Mouse (Mus musculus): Measurements from ENCODE around the gene Pla2g2c. TPM values are rescaled to one million over a fixed set of nuclear protein-coding genes. Genes with fewer than 3 reads are reported as not detected.

Pla2g2c gene
- polyA plus RNA-seq, 1 experiment: 0.29 TPM

- TF ChIP-seq POLR2A (IDR thresholded peaks at IDR 0.05; ENCODE audit: extremely low read depth, insufficient read depth, low read length): no peak
- H3K4me1 ChIP-seq (ENCODE audit: control insufficient read depth, insufficient read depth, low read length): peaks cover 2% of the 10 kb centered on the region; the same call in 1 of the 2 replicates
Observed at GRCm38 (mm10) chr4:138737031-138737430, 12.4 kb downstream of the Pla2g2c start, which contains the start of gene Ubxn10. Gene Ubxn10, minus strand, starts transcription at chr4:138737167.

GRCm38 (mm10) chr4:138739136-138739851 lies 14.7 kb downstream of the Pla2g2c start:
- Histone ChIP-seq H3K27ac (ENCODE audit: insufficient read depth, low read length) (0 out of 2 replicates have a peak overlapping the region, but pooled peaks have one; percentile 24), H3K4me3 (ENCODE audit: insufficient read depth, low read length) (no peak overlapping the region), H3K4me1 (ENCODE audit: control insufficient read depth, insufficient read depth, low read length) (peaks cover 2% of the 10 kb centered on the region; the same call in 1 of the 2 replicates)
- no peak for TF ChIP-seq POLR2A (IDR thresholded peaks at IDR 0.05; ENCODE audit: extremely low read depth, insufficient read depth, low read length)
- TF ChIP-seq CTCF (IDR thresholded peaks at IDR 0.05; ENCODE audit: extremely low read depth, insufficient read depth, low read length): no peak

More at GRCm38 (mm10) chr4:138737031-138737430, 12.4 kb downstream of the Pla2g2c start, which contains the start of gene Ubxn10:
- Histone ChIP-seq H3K27ac (ENCODE audit: insufficient read depth, low read length) (no peak within 1 kb of the TSS), H3K4me3 (ENCODE audit: insufficient read depth, low read length) (no peak within 1 kb of the TSS)

- H3K27ac ChIP-seq (ENCODE audit: insufficient read depth, low read length): no peak overlapping the region
- TF ChIP-seq POLR2A (IDR thresholded peaks at IDR 0.05; ENCODE audit: extremely low read depth, insufficient read depth, low read length) (no peak), CTCF (IDR thresholded peaks at IDR 0.05; ENCODE audit: extremely low read depth, insufficient read depth, low read length) (no peak)
- H3K4me3 ChIP-seq (ENCODE audit: insufficient read depth, low read length): no peak overlapping the region
- H3K4me1 ChIP-seq (ENCODE audit: control insufficient read depth, insufficient read depth, low read length): peaks cover 3% of the 10 kb centered on the region
Observed at GRCm38 (mm10) chr4:138745884-138746283, 21.3 kb downstream of the Pla2g2c start.

- TF ChIP-seq POLR2A (IDR thresholded peaks at IDR 0.05; ENCODE audit: extremely low read depth, insufficient read depth, low read length) (no peak), CTCF (IDR thresholded peaks at IDR 0.05; ENCODE audit: extremely low read depth, insufficient read depth, low read length) (no peak)
Observed at GRCm38 (mm10) chr4:138746866-138747265, 22.3 kb downstream of the Pla2g2c start.

GRCm38 (mm10) chr4:138747851-138748250 lies 23.3 kb downstream of the Pla2g2c start:
- H3K4me3 ChIP-seq (ENCODE audit: insufficient read depth, low read length): no peak overlapping the region
- no peak overlapping the region for H3K27ac ChIP-seq (ENCODE audit: insufficient read depth, low read length)
- TF ChIP-seq CTCF (IDR thresholded peaks at IDR 0.05; ENCODE audit: extremely low read depth, insufficient read depth, low read length): no peak
- no peak for TF ChIP-seq POLR2A (IDR thresholded peaks at IDR 0.05; ENCODE audit: extremely low read depth, insufficient read depth, low read length)
- H3K4me1 ChIP-seq (ENCODE audit: control insufficient read depth, insufficient read depth, low read length): peaks cover 3% of the 10 kb centered on the region

More at GRCm38 (mm10) chr4:138746866-138747265, 22.3 kb downstream of the Pla2g2c start:
- H3K4me1 ChIP-seq (ENCODE audit: control insufficient read depth, insufficient read depth, low read length): peaks cover 3% of the 10 kb centered on the region
- no peak overlapping the region for H3K27ac ChIP-seq (ENCODE audit: insufficient read depth, low read length)
- H3K4me3 ChIP-seq (ENCODE audit: insufficient read depth, low read length): no peak overlapping the region

GRCm38 (mm10) chr4:138748369-138749072 lies 23.9 kb downstream of the Pla2g2c start:
- Histone ChIP-seq H3K4me3 (ENCODE audit: insufficient read depth, low read length) (no peak overlapping the region), H3K4me1 (ENCODE audit: control insufficient read depth, insufficient read depth, low read length) (peaks cover 3% of the 10 kb centered on the region), H3K27ac (ENCODE audit: insufficient read depth, low read length) (no peak overlapping the region)
- TF ChIP-seq CTCF (IDR thresholded peaks at IDR 0.05; ENCODE audit: extremely low read depth, insufficient read depth, low read length) (peak; percentile 76), POLR2A (IDR thresholded peaks at IDR 0.05; ENCODE audit: extremely low read depth, insufficient read depth, low read length) (no peak)

GRCm38 (mm10) chr4:138752603-138753002 lies 28.0 kb downstream of the Pla2g2c start:
- peaks cover 8% of the 10 kb centered on the region for H3K4me1 ChIP-seq (ENCODE audit: control insufficient read depth, insufficient read depth, low read length)
- H3K4me3 ChIP-seq (ENCODE audit: insufficient read depth, low read length): no peak overlapping the region
- no peak overlapping the region for H3K27ac ChIP-seq (ENCODE audit: insufficient read depth, low read length)
- TF ChIP-seq CTCF (IDR thresholded peaks at IDR 0.05; ENCODE audit: extremely low read depth, insufficient read depth, low read length) (no peak), POLR2A (IDR thresholded peaks at IDR 0.05; ENCODE audit: extremely low read depth, insufficient read depth, low read length) (no peak)

GRCm38 (mm10) chr4:138753608-138754007 lies 29.0 kb downstream of the Pla2g2c start:
- peaks cover 5% of the 10 kb centered on the region for H3K4me1 ChIP-seq (ENCODE audit: control insufficient read depth, insufficient read depth, low read length)
- no peak overlapping the region for H3K27ac ChIP-seq (ENCODE audit: insufficient read depth, low read length)
- no peak overlapping the region for H3K4me3 ChIP-seq (ENCODE audit: insufficient read depth, low read length)
- TF ChIP-seq POLR2A (IDR thresholded peaks at IDR 0.05; ENCODE audit: extremely low read depth, insufficient read depth, low read length) (no peak), CTCF (IDR thresholded peaks at IDR 0.05; ENCODE audit: extremely low read depth, insufficient read depth, low read length) (no peak)

- no peak overlapping the region for H3K27ac ChIP-seq (ENCODE audit: insufficient read depth, low read length)
- H3K4me3 ChIP-seq (ENCODE audit: insufficient read depth, low read length): no peak overlapping the region
- TF ChIP-seq POLR2A (IDR thresholded peaks at IDR 0.05; ENCODE audit: extremely low read depth, insufficient read depth, low read length) (no peak), CTCF (IDR thresholded peaks at IDR 0.05; ENCODE audit: extremely low read depth, insufficient read depth, low read length) (no peak)
- H3K4me1 ChIP-seq (ENCODE audit: control insufficient read depth, insufficient read depth, low read length): peaks cover 5% of the 10 kb centered on the region
Observed at GRCm38 (mm10) chr4:138754432-138754831, 29.8 kb downstream of the Pla2g2c start.
